Mouse (Mus musculus) erythroblast, embryonic 14.5 days (primary cell): ENCODE measurements at regions not wholly inside any gene's neighbourhood (a gene's known extent, or its start where the extent isn't known, plus 50 kb on each side); places are given as distances from the start of the nearest gene placed in this dataset.

Experiments used
- GATA1 ChIP-seq: IDR thresholded peaks from 2 replicates; pipeline ENCODE4 v1.6.1; 2012; ENCODE audit warnings: low read length, inconsistent platforms, mixed read lengths
- TAL1 ChIP-seq: IDR thresholded peaks from 3 replicates; pipeline ENCODE4 v1.6.1; 2012; ENCODE audit warnings: low read length, inconsistent platforms, mixed read lengths

DNA sequence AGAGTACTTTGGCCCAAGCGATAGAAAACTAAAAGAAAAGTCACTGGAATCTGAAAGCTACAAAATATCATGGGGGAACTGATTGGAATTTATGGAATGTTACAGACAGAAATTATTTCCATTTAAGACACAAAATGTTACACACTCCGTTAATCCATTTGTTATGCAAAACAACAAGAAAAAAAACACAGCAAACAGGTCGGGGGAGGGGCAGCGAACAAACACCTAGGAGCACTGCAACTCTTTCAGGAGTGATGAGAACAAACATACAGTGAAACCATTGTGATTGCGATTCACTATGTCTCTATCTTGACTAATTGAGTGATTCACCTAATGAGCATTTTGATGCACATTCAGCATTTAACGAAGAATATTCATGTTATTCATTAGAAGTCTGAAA lies 60.7 kb upstream of the 4933415F23Rik start:
- no peak for TF ChIP-seq TAL1
- TF ChIP-seq GATA1 = no peak
